Mouse (Mus musculus): ENCODE data around the gene Nolc1.

GRCm38 (mm10) chr19:46124651-46125050 is 49.0 kb downstream of the Nolc1 start:
- TF ChIP-seq EP300 (IDR thresholded peaks at IDR 0.05; ENCODE audit: low read length) (no peak), TCF12 (IDR thresholded peaks at IDR 0.05; ENCODE audit: low read depth, low read length) (no peak), CTCF (conservative IDR thresholded peaks at IDR 0.05 in 1 of 2, IDR thresholded peaks at IDR 0.05 in 1 of 2; ENCODE audit: low read depth in 2 of 2, low read length in 2 of 2) (no peak), IRF4 (IDR thresholded peaks at IDR 0.05; ENCODE audit: low read depth, low read length) (no peak), ZMIZ1 (IDR thresholded peaks at IDR 0.05; ENCODE audit: low read depth, low read length) (no peak), MXI1 (IDR thresholded peaks at IDR 0.05; ENCODE audit: low read depth, low read length) (no peak), ZC3H11A (IDR thresholded peaks at IDR 0.05; ENCODE audit: low read depth, low read length) (no peak), POLR2A (IDR thresholded peaks at IDR 0.05; ENCODE audit: low read depth, low read length) (no peak), USF2 (conservative IDR thresholded peaks at IDR 0.05; ENCODE audit: low read depth, low read length) (no peak), MAFK (IDR thresholded peaks at IDR 0.05; ENCODE audit: insufficient replicate concordance, low read length) (no peak), POLR2AphosphoS2 (IDR thresholded peaks at IDR 0.05; ENCODE audit: low read depth, low read length) (no peak), SMC3 (IDR thresholded peaks at IDR 0.05; ENCODE audit: low read depth, low read length) (no peak), MAX (IDR thresholded peaks at IDR 0.05; ENCODE audit: low read length) (no peak), ELF1 (IDR thresholded peaks at IDR 0.05; ENCODE audit: low read depth, low read length) (no peak)

All from CH12.LX (cell line).